Mouse (Mus musculus) erythroblast, adult 5-6 weeks (primary cell): ENCODE results near the gene Neurog3. TPM values are rescaled to one million over a fixed set of nuclear protein-coding genes. Genes with fewer than 3 reads are reported as not detected.

Experiments used
- ATAC-seq: replicated peaks from 2 replicates; pipeline ENCODE4 v1.8.0; 2016; ENCODE audit warnings: moderate number of reproducible peaks, mild to moderate bottlenecking, moderate TSS enrichment, inconsistent platforms; ENCODE audit not compliant: poor library complexity, low FRiP score, severe bottlenecking
- total RNA-seq, 2 experiments: library from RNA; stranded (forward) in 1 of 2; stranded (reverse) in 1 of 2; fragments of 150-400 nt in 1 of 2; fragments of 200-764, 138-1000 nt in 1 of 2; gene quantifications; 2 replicates each; pipeline versions ENCODE4 v1.2.3 to v1.2.4; 2015 to 2017; ENCODE audit warnings: low replicate concordance in 2 of 2

The Neurog3 gene
- not detected in 2 replicates for total RNA-seq (2015; ENCODE audit: low replicate concordance)
- total RNA-seq (2017; ENCODE audit: low replicate concordance): not detected in 2 replicates

- ATAC-seq: no peak
Measured at GRCm38 (mm10) chr10:62132691-62133281, at the start of gene Neurog3. TSS of gene Neurog3 (plus strand) at chr10:62133090.

DNA sequence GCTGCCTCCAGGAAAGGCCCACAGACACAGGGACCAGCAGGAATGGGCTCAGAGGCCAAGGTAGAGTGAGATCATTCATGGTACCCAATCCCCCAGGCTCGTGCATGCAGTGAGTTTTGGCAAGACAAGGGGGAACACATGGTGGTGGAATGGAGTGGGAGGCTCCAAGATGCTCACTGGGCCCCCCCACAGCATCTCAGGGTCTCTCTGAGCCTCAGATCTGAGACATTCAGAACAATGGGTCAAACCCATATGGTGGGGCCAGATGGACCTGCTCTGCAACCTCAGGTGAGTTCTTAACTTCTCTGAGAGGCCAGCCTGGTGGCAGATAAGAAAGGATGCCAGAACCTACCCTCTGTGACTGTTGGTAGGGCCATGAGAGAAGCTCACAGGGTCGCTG is 46.8 kb upstream of the Neurog3 start:
- ATAC-seq: no peak

DNA sequence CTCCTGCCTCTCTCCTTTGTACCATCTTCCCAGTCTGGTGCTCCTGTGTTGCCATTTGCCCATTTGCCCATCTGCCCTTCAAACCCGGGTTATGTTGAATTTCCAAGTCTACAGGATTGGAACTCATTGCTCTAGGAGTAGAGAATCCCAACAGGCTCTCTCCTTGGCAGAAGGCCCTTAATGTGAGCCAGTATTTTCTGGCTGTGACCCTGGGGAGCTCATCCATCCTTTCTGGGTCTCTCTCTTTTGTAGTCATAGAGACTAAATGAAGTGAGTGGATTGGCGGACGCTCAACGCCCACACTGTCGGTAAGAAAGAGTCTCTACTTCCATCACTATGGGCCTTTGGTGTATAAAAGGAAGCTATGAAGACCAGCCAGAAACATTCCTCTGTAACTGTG is 46.1 kb upstream of the Neurog3 start:
- ATAC-seq: no peak

DNA sequence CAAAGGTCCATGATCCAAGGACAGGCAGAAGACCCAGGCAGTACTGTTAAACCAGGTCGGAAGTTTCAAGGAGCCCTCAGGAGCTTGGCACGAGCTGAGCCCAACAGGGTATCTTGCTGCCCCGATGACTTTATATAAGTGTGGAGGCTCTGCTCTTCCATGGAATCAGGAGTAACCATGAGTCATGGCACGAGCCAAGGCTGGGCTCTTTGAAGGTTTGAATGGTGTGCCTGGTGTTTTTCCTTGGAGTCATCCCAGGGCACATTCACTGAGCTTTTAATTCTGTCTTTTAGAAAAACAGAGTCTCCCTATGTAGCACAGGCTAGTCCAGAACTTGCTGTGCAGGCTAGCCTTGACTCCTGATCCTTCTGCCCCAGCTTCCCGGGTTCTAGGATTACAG is 44.5 kb upstream of the Neurog3 start:
- no peak for ATAC-seq

GRCm38 (mm10) chr10:62089071-62089470 is 43.8 kb upstream of the Neurog3 start:
- ATAC-seq: no peak

DNA sequence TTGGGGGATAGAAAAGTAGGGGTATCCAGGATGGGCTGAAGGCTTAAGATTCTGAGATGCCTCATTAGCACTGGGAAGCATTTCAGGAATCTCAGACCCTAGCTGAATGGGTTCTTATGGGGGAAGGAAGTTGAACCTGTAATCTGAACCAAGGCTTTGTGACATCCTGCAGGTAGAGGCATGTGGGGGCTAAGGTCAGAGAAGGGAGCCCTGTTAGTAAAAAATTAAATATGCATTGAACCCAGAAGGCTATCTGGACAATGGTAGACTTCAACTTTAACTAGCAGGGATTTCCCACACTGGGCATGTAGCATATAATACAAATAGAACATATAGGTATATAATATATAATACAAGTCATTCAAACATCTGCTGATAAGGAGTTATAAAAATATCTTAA is 43.4 kb upstream of the Neurog3 start:
- ATAC-seq: no peak

DNA sequence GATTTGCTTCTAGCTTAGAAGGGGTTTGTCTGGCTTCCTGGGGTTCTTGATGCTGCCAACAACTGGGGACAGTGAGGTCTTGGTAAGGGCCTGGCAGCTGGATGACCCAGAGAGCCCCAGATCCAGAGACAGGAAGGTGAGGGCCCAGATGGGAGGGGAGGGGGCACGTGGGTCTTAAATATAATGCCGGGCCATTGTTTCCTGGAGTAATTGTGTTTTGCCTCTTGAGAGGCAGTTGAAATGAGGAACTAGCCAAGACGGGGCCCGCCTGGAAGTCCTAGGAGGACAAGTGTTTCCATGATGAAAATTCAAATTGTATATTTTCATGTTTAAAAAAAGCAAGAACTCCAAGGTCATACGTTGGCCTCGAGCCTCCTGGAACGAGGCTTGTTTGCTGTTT is 39.0 kb upstream of the Neurog3 start:
- no peak for ATAC-seq

DNA sequence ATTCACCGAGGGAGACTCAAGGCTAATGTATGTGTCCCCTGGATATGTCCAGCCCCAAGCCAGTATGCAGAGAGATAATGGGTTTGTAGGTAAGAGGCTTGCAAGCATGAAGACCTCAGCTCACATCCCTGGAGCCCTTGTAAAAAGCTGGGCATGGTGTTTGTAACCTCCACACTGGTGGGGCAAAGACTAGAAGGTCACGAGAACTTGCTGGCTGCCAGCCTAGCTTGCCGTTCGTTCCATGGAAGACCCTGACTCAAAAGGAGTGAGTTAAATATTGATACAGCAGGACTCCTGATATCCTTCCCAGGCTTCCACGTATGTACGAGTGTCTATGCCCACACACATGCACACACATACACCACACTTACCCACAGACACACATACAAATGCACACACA is 38.5 kb upstream of the Neurog3 start:
- no peak for ATAC-seq

- ATAC-seq: no peak
Measured at GRCm38 (mm10) chr10:62099749-62100403, 33.0 kb upstream of the Neurog3 start.

DNA sequence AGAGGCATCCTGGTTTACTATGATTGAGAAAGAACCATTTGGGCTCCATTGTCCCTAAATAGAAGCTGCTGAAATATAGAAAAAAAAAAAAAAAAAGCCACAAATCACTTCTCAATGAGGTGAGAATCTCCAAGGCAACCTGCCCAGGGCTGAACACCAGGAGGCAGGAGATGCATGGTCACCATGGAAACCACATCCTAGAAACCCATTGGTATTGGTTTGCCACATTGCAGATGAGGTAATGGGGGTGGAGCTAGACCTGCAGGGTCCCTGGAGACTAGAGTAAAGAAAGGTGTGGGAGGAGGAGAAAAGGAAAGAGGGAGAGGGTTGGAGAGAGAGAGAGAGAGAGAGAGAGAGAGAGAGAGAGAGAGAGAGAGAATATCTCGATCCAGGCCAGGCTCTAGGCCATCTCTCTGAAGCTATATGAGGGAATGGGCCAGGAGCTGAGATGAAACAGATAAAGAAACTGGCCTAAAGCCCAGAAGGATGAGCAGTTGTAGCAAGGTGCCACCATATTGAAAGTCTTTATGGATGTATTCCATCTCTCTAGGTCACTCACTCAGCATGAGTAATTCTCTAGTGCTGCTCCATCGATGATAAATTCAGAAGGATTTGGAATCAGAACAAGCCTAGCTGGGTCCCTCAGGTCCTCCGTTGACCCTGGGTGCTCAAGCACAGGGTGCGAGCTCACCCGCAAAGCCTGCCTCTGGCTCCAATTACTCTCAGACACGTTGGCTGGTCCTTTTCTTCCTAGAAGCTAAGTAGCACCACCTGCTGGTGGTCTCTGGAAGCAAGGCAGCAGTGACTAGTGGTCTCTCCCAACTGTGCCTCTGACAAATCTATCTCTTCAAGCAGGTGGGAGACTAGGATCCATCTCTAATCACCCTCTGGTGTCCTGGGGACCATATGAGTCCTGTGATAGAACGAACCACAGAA is 31.1 kb upstream of the Neurog3 start:
- ATAC-seq: no peak

DNA sequence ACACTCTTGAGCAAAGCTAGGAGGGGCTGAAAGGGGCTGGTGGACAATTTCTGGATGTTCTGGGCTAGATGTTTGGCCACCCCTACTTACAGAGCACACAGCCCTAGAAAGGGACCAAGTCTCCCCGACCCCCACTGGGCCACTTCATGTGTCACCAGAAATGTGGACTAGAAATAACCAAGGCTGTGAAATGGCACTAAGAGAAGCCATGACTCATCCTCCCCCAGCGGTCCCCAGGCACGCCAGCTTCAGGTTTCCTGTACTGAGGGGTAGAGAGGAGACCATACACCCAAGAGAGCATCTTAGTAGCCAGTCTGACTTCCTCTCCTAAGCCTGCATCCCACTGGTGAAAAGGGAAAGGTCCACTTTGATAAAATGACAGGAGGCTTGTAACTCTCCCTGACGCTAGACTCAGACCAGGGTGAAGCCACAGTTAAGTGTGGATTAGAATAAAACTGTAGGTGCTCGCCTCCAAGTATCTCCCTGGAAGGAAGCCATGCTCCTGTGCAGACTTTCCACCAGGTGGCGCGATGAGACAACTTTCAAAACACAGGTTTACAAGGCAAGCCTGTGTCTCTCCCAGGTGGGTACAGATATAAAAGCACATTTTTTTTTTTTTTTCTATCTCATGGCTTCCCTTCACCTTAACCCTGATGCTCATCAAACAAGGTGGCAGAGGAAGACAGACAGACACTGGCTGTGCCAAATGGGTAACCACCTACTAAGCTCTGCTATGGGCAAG is 27.9 kb upstream of the Neurog3 start:
- ATAC-seq: no peak

- ATAC-seq: no peak
Measured at GRCm38 (mm10) chr10:62107048-62107447, 25.8 kb upstream of the Neurog3 start.

DNA sequence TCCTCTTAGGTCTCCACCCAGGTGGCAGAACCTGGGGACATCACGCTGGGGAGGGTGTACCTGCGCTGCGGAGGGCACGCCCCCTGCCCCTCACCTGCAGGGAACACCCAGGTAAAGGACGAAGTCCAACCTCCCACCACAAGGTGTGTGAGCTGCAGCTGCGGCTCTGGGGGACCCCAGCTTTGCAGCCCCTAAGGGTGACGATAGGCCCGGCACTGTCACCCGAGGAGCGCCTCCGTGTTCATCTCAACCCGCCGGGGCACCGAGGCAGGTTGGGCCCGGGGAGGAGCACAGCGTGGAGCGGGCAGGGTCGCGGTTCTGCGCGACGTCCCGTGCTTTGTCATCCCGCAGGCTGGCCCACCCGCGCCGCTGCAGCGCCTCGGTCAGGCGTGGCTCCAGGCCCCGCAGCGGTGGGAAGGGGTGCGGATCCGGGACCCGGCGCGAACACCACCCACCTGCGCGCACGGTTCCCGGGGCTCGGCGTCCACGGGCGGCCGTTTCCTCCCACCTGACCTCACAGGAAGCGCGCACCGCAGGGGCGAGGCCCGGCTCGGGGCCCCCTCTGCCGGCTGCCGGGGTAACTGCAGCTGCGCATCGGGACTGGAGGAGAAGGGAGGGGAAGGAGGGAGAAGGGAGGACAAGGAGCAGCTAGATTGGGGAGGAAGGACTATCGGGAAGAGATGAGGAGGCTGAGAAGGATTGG is 22.2 kb upstream of the Neurog3 start:
- ATAC-seq: 0 out of 2 replicates have a peak, but pooled peaks have one; percentile 46

DNA sequence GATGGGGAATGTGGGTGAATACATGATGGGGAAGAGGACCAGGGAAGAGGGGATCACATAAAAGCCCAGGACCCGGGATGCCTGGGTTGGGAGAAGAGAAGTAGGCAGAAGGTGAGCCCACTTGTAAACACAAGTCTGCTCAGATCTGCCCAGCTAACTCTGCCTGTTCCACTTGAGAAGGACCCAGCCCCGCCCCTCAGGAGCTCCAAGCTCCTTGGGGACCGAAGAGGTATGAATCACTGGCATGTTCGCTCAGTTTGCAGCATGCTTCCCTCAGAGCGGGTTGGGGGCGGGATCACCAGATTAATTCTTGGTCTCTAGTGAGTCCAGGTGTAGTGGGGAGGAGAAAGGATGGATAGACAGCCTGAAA is 21.7 kb upstream of the Neurog3 start:
- ATAC-seq: no peak

- ATAC-seq: no peak
Measured at GRCm38 (mm10) chr10:62113865-62114647, 18.8 kb upstream of the Neurog3 start.

GRCm38 (mm10) chr10:62127137-62127536 is 5.8 kb upstream of the Neurog3 start:
- no peak for ATAC-seq

- ATAC-seq: no peak
Measured at GRCm38 (mm10) chr10:62127711-62128231, 5.1 kb upstream of the Neurog3 start.

DNA sequence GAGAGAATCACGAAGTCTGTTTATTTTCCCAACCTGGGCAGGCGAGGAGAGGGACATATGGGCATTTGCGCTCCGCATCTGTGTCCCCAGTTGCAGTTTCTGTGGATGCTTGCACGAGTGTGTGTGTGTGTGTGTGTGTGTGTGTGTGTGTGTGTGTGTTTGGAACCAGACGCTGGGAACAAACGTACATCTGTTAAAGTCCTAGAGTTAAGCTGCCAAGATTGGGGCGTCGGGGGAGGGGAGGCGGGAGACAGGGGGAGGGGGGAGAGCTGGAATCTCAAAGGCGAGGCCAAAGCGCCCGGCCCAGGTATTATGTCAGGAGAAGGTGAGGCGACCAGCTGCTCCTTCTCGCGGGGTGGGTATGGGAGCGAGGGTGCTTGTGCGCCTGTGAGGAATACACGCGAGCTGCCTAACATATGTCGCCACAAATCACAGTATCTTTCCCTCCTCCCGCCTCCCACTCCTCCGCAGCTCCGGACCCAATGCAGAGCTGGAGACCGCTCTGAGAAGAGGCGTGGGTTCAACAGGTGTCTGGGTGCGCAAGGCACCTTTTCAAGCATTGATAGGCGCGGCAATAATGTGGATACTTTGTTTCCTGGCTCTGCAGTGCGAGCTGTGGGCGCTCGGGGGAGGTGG is 4.5 kb upstream of the Neurog3 start:
- ATAC-seq: no peak
